Comparison of ENCODE assay signal across 14 mouse cellular contexts in genomic region chr2:117587381-117587780, GRCm38 (mm10).
DNase-seq lines count a peak whose midpoint lies in the region; ATAC-seq lines count a peak whose summit lies in the region.
"Had no signal": no experiment of that assay in that cellular context is flagged by ENCODE, and none has a peak within 500 bp of the region (broad histone marks: within the 10 kb centered on the region; RNA-seq: fewer than 3 reads in every experiment).

No protein-coding gene starts in this region.

- 0 out of 2 replicates have a peak, but pooled peaks cover 3% of the 10 kb centered on the region for H3K9me3 ChIP-seq in midbrain, embryonic 13.5 days
- H3K9me3 ChIP-seq: forebrain, embryonic 10.5 days; hindbrain, embryonic 10.5 days had no signal

- ATAC-seq in inflammation-experienced regulatory T-cells, adult 6 months, result no peak
- no peak for ATAC-seq in midbrain, embryonic 13.5 days

- H3K27me3 ChIP-seq in midbrain, embryonic 13.5 days, result no peaks in the 10 kb centered on the region

- WGBS in midbrain, embryonic 13.5 days, result 82% methylated on average over 3 of the region's 3 CpGs

- H3K4me3 ChIP-seq in midbrain, embryonic 13.5 days (replicated peaks), result no peak overlapping the region
- H3K4me3 ChIP-seq: forebrain, embryonic 10.5 days; hindbrain, embryonic 10.5 days had no signal

- intact Hi-C loops in gastrocnemius, postnatal 14 days (cut with DNase I; ENCODE audit: low total_unique reads), result no loop called here

- H3K27ac ChIP-seq in midbrain, embryonic 13.5 days, result no peak overlapping the region
- H3K27ac ChIP-seq: forebrain, embryonic 10.5 days; hindbrain, embryonic 10.5 days had no signal

- H3K4me2 ChIP-seq in midbrain, embryonic 13.5 days (replicated peaks), result no peak overlapping the region

- no peaks in the 10 kb centered on the region for H3K36me3 ChIP-seq in midbrain, embryonic 13.5 days
- H3K36me3 ChIP-seq: forebrain, embryonic 10.5 days; hindbrain, embryonic 10.5 days had no signal

- no peak overlapping the region for H3K9ac ChIP-seq in midbrain, embryonic 13.5 days (replicated peaks)

- H3K4me1 ChIP-seq in midbrain, embryonic 13.5 days (replicated peaks), result no peaks in the 10 kb centered on the region
- H3K4me1 ChIP-seq: forebrain, embryonic 10.5 days; hindbrain, embryonic 10.5 days had no signal

- peak; percentile 24 for DNase-seq in gastrocnemius, postnatal 14 days
- DNase-seq in gastrocnemius, postnatal 25 days, result no peak
- DNase-seq in ovary, postnatal 36 days (ENCODE audit: low spot score), result peak; percentile 52
- DNase-seq in ovary, postnatal 10 days (ENCODE audit: low spot score), result no peak
- peak; percentile 70 for DNase-seq in kidney, postnatal 10 days
- peak; percentile 45 for DNase-seq in lung, postnatal 36 days
- DNase-seq: B cell, adult 2 months; cerebellum, postnatal 14 days; liver; thymus, postnatal 4 days had no signal

Comparison
In these comparisons a context has a peak if more than half of its experiments do, and no peak if none do; other contexts are left out.
1. DNase-seq: peak in gastrocnemius, postnatal 14 days (single experiment), ovary, postnatal 36 days (single experiment), kidney, postnatal 10 days (single experiment) and lung, postnatal 36 days (single experiment); none in gastrocnemius, postnatal 25 days (single experiment) and ovary, postnatal 10 days (single experiment).